Mouse (Mus musculus) hindbrain, embryonic 16.5 days (tissue): Measurements from ENCODE around the gene Foxe3. TPM values are rescaled to one million over a fixed set of nuclear protein-coding genes. Genes with fewer than 3 reads are reported as not detected.
A peak's percentile ranks its signal among the peaks of the same experiment; 100 is the strongest.

Source experiments
- ATAC-seq: fragments of 200-750 bp; cut with Nextera tagmentation; 2 replicates; pipeline ENCODE4 v1.8.0; 2017; ENCODE audit warnings: moderate TSS enrichment, moderate library complexity
- H3K27ac ChIP-seq: fragments of 300-500 bp; sonication (generic); 2 replicates; pipeline ENCODE4 v1.5.1; 2014; ENCODE audit warnings: low read depth, mild to moderate bottlenecking, control low read depth, low read length, moderate library complexity
- H3K27me3 ChIP-seq: fragments of 300-500 bp; sonication (generic); replicated peaks from 2 replicates; pipeline ENCODE4 v1.6.1; 2014; ENCODE audit warnings: low read length; ENCODE audit not compliant: control insufficient read depth, insufficient read depth
- H3K36me3 ChIP-seq: fragments of 300-500 bp; sonication (generic); 2 replicates; pipeline ENCODE4 v1.6.1; 2014; ENCODE audit warnings: mild to moderate bottlenecking, low read length, moderate library complexity, mixed read lengths; ENCODE audit not compliant: control insufficient read depth, insufficient read depth
- H3K4me1 ChIP-seq: fragments of 300-500 bp; sonication (generic); 2 replicates; pipeline ENCODE4 v1.6.1; 2014; ENCODE audit warnings: low read depth, low read length; ENCODE audit not compliant: control insufficient read depth, insufficient read depth
- H3K4me2 ChIP-seq: fragments of 300-500 bp; sonication (generic); 2 replicates; pipeline ENCODE4 v1.6.1; 2014; ENCODE audit warnings: mild to moderate bottlenecking, low read length, control low read depth, moderate library complexity
- H3K4me3 ChIP-seq: fragments of 300-500 bp; sonication (generic); 2 replicates; pipeline ENCODE4 v1.5.1; 2014; ENCODE audit warnings: mild to moderate bottlenecking, low read length, control low read depth, moderate library complexity
- H3K9ac ChIP-seq: fragments of 300-500 bp; sonication (generic); 2 replicates; pipeline ENCODE4 v1.6.1; 2014; ENCODE audit warnings: low read depth, mild to moderate bottlenecking, control low read depth, low read length, moderate library complexity
- H3K9me3 ChIP-seq: fragments of 300-500 bp; sonication (generic); 2 replicates; pipeline ENCODE4 v1.6.1; 2014; ENCODE audit warnings: mild to moderate bottlenecking, low read length, moderate library complexity; ENCODE audit not compliant: control insufficient read depth
- WGBS: fragments of 180-500 bp; shearing (Covaris S2); extraction: QIAGEN DNeasy Blood & Tissue Kit; methylation state at CpG from one replicate; pipeline ENCODE4 v1.1.7; 2014; 5-methylcytosine and 5-hydroxymethylcytosine counted together
- polyA plus RNA-seq: library from polyadenylated mRNA; unstranded; fragments of >200 nt; fragmentation: Nextera tagmentation; extraction: Ambion mirVana; gene quantifications from 2 replicates; pipeline ENCODE4 v1.2.1, GENCODE M21; 2015

Foxe3 gene
- polyA plus RNA-seq, 1 experiment from 2014 or later, result not detected

DNA sequence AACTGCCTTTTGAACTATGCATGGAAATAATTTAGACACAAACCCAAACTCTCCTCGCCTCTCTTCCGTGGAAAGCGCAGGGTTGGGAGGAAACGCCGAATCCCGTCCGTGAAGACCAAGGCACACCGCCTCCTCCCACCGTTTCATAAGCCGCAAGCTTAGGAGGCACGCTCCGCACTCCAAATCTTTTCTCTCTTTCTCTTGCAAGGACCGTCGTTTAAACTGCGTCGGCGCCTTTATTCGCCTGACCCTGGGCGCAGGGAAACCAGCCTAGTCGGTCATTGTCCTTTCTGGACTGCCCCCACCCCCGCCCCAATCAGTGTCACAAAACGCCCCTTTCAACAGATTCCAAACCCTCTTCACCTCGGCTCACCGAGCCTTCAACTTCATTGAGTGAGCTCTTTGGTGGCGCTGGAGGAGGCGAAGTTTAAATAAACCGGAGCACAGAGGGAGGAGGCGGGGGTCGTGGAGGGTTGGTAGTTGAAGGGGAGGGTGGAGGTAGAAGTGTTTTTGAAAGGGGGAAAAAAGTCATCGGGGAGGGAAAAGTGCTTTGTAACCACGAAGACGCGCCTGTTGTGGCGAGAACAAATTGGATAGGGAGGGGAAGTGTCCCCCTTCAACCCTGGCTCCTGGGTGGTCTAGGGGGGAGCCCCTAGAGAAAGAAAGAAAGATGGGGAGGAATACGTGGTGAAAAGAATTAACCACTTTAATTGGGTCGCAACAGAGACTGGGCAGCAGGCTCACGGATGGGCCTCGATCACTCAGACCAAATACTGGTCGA lies 23.0 kb downstream of the Foxe3 start:
- Histone ChIP-seq H3K4me2 (no peak overlapping the region), H3K36me3 (no peaks in the 10 kb centered on the region)

DNA sequence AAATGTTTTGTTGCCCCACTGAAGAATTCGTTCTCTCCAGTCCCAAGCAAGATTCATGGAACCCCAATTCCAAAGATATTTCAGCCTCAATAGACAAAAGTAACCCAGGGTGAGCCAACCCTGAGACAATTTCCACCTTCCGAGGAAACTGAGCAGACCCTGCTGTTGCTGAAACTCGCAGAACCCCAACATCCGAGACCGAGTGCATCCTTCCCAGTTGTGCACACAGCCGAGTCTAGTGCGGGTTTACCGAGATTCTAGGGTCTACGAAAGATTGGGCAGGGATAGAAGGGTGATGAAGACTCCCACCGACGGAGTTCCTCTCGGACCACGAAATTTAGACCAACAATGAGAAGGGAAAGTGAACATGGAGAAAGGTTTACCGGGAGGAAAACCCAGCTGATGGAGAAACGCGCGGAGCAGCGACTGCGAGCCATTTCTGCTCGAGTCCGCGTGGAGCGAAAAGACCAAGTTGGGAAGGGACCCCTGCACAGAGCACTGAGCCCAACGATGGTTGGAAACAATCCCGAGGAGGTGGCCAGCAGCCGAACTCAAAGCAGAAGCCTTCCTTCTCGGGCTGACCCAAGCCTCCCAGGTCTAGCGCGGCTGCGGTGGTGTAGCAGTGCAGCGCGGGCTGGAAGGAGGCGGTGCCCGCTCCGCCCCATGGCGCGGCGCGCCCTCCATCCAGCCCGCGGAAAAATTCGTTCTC lies 24.0 kb downstream of the Foxe3 start:
- Histone ChIP-seq H3K9ac (no peak overlapping the region), H3K36me3 (no peaks in the 10 kb centered on the region), H3K27me3 (peaks cover 59% of the 10 kb centered on the region), H3K4me3 (no peak overlapping the region), H3K4me1 (no peaks in the 10 kb centered on the region), H3K27ac (no peak overlapping the region), H3K9me3 (no peaks in the 10 kb centered on the region), H3K4me2 (no peak overlapping the region; the same call in 1 of the 2 replicates)
- WGBS, result under 1% methylated on average over 42 of the region's 42 CpGs
- no peak for ATAC-seq

More for the DNA sequence above, 23.0 kb downstream of the Foxe3 start:
- WGBS, result 1% methylated on average over 39 of the region's 39 CpGs
- H3K9me3 ChIP-seq, result no peaks in the 10 kb centered on the region
- peaks cover 59% of the 10 kb centered on the region for H3K27me3 ChIP-seq
- ATAC-seq, result no peak
- peaks cover 3% of the 10 kb centered on the region; the same call in 1 of the 2 replicates for H3K4me1 ChIP-seq
- no peak overlapping the region for H3K4me3 ChIP-seq
- H3K9ac ChIP-seq, result no peak overlapping the region
- H3K27ac ChIP-seq, result no peak overlapping the region

DNA sequence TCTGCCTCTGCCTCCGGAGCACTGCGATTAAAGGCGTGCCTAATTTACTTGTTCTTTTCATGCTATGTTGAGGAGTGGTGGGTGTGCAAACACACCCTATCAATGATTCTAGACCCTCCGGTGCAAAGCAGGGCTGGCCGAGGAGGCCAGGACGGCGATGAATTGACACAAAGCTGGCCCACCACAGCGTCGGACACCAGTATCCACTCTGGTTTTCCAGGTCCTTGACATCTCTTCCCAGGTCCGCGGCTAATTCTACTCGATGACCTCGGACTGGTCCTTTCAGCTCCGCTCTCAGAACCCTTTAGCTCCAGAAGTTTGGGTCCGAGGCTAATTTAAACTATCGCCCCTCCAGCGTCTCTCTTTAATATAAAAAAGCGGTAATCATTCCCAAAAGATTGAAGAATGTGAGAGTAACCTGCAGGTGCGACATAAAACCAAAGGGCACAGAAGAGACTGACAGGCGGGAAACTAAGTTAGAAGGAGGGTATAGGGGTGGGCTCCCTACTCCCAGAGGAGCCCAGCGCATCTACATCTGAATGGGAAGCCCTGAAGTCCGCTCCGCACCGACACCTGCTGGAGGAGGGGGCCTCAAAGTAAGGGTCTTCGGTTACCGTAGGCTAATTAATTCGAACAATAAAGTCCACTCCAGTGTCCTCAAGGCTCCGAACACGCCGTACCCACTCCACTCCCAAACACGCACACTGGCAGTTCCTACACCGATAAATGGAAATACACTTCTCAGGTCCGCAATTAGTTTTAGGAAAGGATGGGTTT lies 24.8 kb downstream of the Foxe3 start:
- Histone ChIP-seq H3K4me3 (no peak overlapping the region), H3K4me1 (no peaks in the 10 kb centered on the region), H3K27me3 (peaks cover 55% of the 10 kb centered on the region), H3K4me2 (no peak overlapping the region), H3K36me3 (no peaks in the 10 kb centered on the region), H3K27ac (no peak overlapping the region), H3K9me3 (no peaks in the 10 kb centered on the region), H3K9ac (no peak overlapping the region)
- WGBS, result 2% methylated on average over 33 of the region's 33 CpGs
- no peak for ATAC-seq

DNA sequence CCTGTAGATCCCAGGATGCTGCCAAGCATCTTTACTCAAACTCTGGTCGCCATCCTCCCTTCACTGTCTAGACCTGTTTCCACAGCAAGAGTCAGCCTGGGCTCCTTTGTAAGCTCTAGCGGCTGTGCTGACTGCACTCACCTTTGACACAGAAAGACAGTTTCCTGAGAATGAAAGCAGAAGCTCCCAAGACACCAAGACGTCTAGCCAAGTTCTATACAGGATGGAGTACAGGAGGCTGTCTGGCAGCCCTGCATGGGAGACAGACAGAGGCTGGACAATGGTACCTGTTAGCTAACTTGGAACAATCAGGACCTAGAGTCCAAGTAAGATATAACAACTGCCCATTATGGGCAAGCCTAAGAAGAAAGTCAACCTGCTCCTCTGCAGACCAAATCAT lies 25.9 kb downstream of the Foxe3 start:
- Histone ChIP-seq H3K4me3 (no peak overlapping the region), H3K9me3 (no peaks in the 10 kb centered on the region), H3K9ac (no peak overlapping the region), H3K27me3 (peaks cover 44% of the 10 kb centered on the region), H3K4me1 (no peaks in the 10 kb centered on the region), H3K27ac (no peak overlapping the region), H3K4me2 (no peak overlapping the region), H3K36me3 (no peaks in the 10 kb centered on the region)
- ATAC-seq, result no peak
- WGBS, result 11% methylated on average over 3 of the region's 3 CpGs

DNA sequence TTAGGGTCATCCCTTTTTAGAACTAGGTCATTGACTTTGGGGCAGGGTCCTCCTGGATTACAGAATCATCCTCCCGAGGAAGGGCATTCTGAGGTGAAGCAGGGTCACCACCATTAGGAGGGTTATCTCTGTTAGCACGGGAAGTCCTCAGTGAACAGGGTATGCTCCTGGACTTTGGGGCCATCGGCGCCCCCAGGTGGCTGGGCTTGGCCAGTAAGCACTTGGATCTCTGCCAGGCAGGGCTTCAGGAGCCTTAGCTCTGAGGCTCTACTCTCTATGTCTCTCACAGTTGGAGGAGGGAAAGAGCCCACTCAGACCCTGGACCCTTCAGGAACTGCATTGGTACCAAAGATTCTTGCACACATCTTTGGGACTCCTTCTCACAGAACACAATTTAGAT lies 28.0 kb downstream of the Foxe3 start:
- H3K4me2 ChIP-seq, result no peak overlapping the region
- peaks cover 33% of the 10 kb centered on the region for H3K27me3 ChIP-seq
- no peak overlapping the region for H3K4me3 ChIP-seq
- no peak for ATAC-seq
- H3K9ac ChIP-seq, result no peak overlapping the region
- no peaks in the 10 kb centered on the region for H3K36me3 ChIP-seq
- no peaks in the 10 kb centered on the region for H3K9me3 ChIP-seq
- H3K27ac ChIP-seq, result no peak overlapping the region
- WGBS, result 14% methylated on average over 4 of the region's 4 CpGs
- H3K4me1 ChIP-seq, result no peaks in the 10 kb centered on the region

DNA sequence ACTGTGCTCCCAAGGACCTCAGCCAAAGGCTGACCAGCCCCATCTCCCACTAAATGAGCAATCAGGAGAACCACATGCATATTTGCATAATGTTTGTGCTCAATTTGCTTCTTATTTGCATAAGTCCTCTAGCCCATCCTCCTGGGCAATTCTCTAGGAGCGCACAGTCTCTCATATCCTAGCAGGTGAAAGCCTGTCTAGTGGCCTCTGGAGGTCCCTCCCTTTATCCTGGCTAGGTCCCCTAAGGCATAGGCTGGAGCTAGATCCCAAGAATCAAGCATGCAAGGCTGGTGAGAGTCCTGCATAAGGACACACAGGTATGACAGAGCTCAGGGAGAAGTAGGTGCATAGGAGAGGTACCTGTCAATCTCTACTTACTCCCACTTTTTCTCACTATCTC lies 43.6 kb downstream of the Foxe3 start:
- Histone ChIP-seq H3K9me3 (no peaks in the 10 kb centered on the region), H3K27me3 (no peaks in the 10 kb centered on the region), H3K4me3 (no peak overlapping the region), H3K4me1 (no peaks in the 10 kb centered on the region), H3K4me2 (no peak overlapping the region), H3K36me3 (no peaks in the 10 kb centered on the region), H3K9ac (no peak overlapping the region), H3K27ac (no peak overlapping the region)
- 82% methylated on average over 1 of the region's 1 CpGs for WGBS
- ATAC-seq, result no peak

DNA sequence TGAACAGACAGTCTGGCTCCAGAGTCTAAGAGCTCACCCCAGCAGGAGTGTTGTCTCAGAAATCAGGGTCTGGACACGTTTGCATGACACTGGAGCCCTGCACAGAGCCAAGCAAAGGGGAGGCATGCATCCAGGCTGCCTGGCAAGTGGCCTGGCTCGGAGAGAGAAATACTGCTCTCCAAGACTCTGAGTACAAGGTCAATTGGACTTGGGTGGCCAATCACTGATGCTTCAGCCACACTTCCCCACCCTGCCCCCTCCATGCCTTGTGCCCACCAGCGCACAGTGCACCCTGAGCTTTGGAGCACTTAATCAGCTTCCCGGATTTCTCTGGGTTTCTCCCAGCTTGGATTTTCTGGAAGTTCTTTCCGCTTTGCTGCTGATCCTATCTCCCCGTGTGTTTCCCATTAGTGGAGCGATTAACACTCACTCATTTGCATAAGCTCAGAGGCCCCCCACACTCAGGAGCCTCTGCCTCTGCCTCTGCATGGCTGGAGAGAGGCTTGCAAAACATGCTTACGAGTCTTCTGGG lies 49.3 kb downstream of the Foxe3 start:
- WGBS, result 30% methylated on average over 8 of the region's 8 CpGs
- no peak overlapping the region for H3K4me3 ChIP-seq
- H3K36me3 ChIP-seq, result no peaks in the 10 kb centered on the region
- ATAC-seq, result peak; percentile 80
- H3K27me3 ChIP-seq, result no peaks in the 10 kb centered on the region
- no peaks in the 10 kb centered on the region for H3K4me1 ChIP-seq
- H3K9ac ChIP-seq, result no peak overlapping the region
- H3K4me2 ChIP-seq, result no peak overlapping the region
- H3K27ac ChIP-seq, result no peak overlapping the region
- no peaks in the 10 kb centered on the region for H3K9me3 ChIP-seq
